In the genomic region with DNA sequence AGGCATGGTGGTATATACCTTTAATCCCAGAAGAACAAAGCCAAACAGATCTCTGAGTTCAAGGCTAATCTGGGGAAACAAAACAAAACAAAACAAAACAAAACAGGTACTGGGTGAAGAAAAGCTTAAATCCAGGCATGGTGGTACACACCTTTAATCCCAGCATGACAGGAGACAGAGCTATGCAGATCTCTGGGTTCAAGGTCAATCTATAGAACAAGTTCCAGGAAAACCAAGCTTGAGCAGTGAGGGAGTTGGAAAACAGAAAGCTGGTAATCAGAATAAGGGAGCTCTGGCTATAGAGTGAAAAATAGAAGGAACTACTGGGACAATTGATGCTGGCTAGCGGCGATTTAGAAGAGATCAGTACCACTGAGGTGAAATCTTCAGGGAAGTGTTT, we compare ENCODE assay signal across 29 mouse cellular contexts.
"Had no signal": no experiment of that assay in that cellular context is flagged by ENCODE, and none has a peak within 500 bp of the region (broad histone marks: within the 10 kb centered on the region; RNA-seq: fewer than 3 reads in every experiment).

No protein-coding gene starts in this region.

- H3K4me3 ChIP-seq: heart, embryonic 12.5 days; heart, embryonic 13.5 days; heart, embryonic 15.5 days; hindbrain, embryonic 10.5 days; hindbrain, embryonic 12.5 days; hindbrain, embryonic 13.5 days; hindbrain, embryonic 15.5 days; intestine, embryonic 15.5 days; kidney, embryonic 15.5 days; layer of hippocampus, adult 2 months had no signal

- H3K36me3 ChIP-seq: hindbrain, embryonic 12.5 days; hindbrain, embryonic 13.5 days; hindbrain, embryonic 15.5 days had no signal

- H3K27ac ChIP-seq: heart, embryonic 13.5 days; heart, embryonic 15.5 days; hindbrain, embryonic 10.5 days; hindbrain, embryonic 12.5 days; hindbrain, embryonic 13.5 days; hindbrain, embryonic 14.5 days; hindbrain, embryonic 15.5 days; hindbrain, postnatal 0 days; intestine, embryonic 15.5 days; kidney, embryonic 15.5 days; kidney, postnatal 0 days; layer of hippocampus, adult 2 months had no signal

- H3K9me3 ChIP-seq: heart, embryonic 12.5 days; heart, embryonic 15.5 days; hindbrain, embryonic 13.5 days; hindbrain, embryonic 15.5 days; intestine, embryonic 15.5 days had no signal

- H3K4me1 ChIP-seq: heart, embryonic 15.5 days; hindbrain, embryonic 15.5 days had no signal

- H3K27me3 ChIP-seq: heart, embryonic 12.5 days; heart, embryonic 13.5 days; heart, embryonic 15.5 days; hindbrain, embryonic 12.5 days; hindbrain, embryonic 13.5 days; hindbrain, embryonic 15.5 days; intestine, embryonic 15.5 days; kidney, embryonic 15.5 days had no signal

- H3K9ac ChIP-seq: heart, embryonic 12.5 days; heart, embryonic 13.5 days; heart, embryonic 15.5 days; hindbrain, embryonic 12.5 days; hindbrain, embryonic 13.5 days; hindbrain, embryonic 14.5 days; hindbrain, embryonic 15.5 days; intestine, embryonic 15.5 days; kidney, embryonic 15.5 days had no signal

- DNase-seq: heart, postnatal 10 days; heart, postnatal 14 days; heart, postnatal 36 days; heart, postnatal 4 days; kidney, adult 11 months; kidney, adult 18-20 months; kidney, adult 2 months; kidney, adult 8-10 months; kidney, adult 9 months; kidney, postnatal 10 days; kidney, postnatal 14 days; kidney, postnatal 25 days; kidney, postnatal 36 days; kidney, postnatal 4 days; layer of hippocampus, adult 9-11 months; layer of hippocampus, postnatal 36 days had no signal
